Mouse (Mus musculus) inflammation-experienced regulatory T-cells, adult 6 months (primary cell): ENCODE measurements around the gene Caln1. TPM values are rescaled to one million over a fixed set of nuclear protein-coding genes. Genes with fewer than 3 reads are reported as not detected.

Experiments used
- ATAC-seq: one replicate; pipeline ENCODE4 v1.8.0; 2017
- polyA plus RNA-seq, 3 experiments: library from polyadenylated mRNA; unstranded; fragments of 100-300 nt; shearing (Covaris generic); gene quantifications; one replicate each; pipeline ENCODE4 v1.2.1; 2017

The Caln1 gene
- polyA plus RNA-seq, 3 experiments from 2014 or later: not detected

DNA sequence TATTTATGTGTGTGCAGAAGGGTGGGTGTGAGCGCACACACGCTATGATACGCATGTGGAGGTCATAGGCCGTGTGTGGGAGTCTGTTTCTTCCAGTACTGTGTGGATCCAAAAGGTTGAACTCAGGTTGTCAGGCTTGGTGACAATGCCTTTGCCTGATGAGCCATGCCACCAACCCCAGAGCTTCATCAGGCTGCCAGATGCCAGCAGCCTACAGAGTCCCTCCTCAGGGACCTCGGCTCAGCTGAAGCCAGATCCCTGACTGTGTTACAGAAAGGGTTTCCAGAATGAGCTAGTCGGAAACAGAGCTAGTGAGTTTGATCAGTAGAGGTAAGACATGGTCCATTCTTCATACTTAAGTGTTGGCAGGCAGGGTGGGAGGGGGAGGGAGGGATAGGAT, 25.9 kb downstream of the Caln1 start:
- ATAC-seq: no peak

- no peak for ATAC-seq
Observed at GRCm38 (mm10) chr5:130400136-130400917, 31.1 kb downstream of the Caln1 start.

GRCm38 (mm10) chr5:130405201-130405600, 35.9 kb downstream of the Caln1 start:
- ATAC-seq: no peak

- no peak for ATAC-seq
Observed at GRCm38 (mm10) chr5:130409706-130410105, 40.5 kb downstream of the Caln1 start.

- ATAC-seq: no peak
Observed at GRCm38 (mm10) chr5:130411516-130411915, 42.3 kb downstream of the Caln1 start.

DNA sequence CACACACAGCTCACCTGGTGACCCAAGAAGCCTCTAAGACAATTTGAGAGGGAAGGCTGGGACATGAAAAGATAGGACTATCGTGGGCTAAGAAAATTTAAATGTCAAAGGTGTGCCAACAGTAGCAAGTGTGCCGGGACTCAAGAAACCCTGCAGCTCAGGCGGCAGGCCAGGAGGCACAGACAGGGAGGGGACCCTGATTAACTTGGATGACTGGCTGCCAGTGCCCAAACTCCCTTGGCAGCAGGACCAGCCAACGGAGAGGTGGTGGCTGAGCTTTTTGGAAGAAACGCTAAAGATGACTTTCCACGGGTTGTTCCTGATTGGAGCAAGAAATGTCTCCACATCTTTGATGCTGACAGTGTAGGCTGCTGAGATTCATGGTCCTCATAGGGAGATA, 78.2 kb downstream of the Caln1 start:
- ATAC-seq: no peak

DNA sequence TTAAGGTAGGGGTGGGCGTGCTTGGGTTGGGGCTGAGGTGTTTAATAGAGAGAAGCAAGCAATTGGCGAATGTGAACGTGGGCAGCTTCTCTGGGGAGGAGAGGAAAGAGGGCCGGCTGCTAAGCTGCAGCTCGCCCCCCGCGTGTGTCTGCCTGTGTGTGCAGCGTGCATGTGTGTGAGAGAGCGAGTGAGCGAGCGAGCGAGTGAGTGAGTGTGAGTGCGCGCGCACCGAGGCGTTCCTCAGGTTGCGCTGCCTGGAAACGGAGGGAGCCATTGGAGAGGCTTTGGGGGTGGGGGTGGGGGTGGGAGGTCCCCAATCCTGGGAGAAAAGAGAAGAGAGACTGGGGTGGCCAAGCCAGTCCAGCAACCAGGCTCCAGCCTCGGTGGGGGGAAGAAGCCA, 79.2 kb downstream of the Caln1 start:
- ATAC-seq: no peak

DNA sequence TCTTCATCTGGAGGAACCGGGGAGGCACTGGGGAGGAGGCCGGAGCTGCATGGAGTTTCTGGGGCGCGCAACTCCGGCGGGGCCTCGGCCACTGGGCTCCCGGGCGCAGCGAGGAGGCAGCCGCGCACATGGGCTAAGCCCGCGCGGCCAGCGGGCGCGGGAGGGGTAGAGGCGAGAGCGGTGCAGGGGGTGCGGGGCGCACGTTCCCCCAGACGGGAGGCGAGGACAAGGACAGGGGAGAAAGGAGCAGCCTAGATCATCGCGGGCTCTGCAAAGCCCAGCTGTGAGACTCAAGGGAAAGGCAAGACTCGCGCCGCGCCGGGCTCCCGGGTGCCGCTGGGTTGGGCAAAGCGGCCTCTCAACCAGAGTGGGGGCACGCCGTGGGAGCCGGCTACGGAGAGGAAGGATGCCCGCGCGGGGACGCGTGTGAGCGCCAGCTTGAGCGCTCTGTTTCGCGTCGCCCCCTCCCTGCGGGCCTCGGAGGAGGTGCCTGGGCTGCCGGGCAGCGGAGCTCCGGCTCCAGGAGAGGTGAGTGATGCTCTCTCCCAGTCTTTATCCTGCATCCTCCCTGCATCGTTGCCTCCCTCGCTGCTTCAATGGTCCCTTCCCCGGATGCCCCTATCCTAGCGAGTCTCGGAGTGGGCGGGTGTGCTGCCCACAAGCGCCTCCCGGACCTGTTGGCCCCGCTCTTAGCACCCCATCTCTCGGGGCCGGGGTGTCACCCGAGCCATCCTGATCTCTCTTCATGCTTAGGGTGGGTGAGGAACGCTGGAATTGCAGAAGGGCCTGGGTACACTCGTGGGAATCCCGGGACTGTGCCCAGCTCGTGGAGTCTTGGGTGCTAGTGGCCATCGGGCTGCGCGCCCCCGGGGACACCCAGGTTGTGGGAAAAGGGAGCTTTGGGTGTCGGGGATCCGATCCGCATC, 79.9 kb downstream of the Caln1 start:
- ATAC-seq: no peak

- ATAC-seq: no peak
Observed at GRCm38 (mm10) chr5:130450031-130450541, 80.8 kb downstream of the Caln1 start.

DNA sequence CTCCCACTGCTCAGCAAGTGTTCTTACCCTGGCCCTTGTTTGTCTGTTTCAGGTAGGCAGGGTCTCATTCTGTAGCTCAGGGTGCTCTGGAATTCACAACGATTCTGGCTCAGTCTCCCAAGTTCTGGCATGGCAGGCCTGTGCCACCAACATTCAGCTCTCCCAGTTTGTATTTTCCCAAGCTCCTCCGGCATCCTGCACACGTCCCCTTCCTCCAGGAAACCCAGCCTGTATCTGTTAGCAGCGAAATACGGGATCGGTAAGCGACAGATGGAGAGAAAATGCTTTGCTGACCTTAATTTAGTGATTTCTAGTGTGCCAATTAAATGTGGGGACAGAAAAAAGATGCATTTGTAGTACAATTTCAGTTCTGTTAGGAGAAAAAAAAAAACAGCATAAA, 88.8 kb downstream of the Caln1 start:
- no peak for ATAC-seq

DNA sequence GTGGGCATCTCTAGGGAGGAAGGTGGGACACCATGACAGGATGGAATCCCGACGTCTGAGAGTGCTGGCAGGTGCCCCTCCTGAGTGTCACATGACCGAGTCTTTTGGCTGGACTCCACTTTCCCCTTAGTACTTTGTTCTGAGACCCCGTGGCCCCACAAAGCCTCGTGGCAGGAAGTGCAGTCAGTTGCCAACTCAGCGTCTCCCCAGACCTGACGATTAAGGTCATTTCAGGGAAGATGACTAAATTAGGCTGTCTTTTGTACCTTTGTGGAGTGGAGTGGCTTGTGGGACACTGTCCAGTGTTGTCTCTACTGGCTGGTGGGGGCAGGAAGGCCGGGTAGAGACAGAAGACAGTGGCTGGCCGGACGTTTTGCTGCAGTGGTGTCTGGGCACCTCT, 103.0 kb downstream of the Caln1 start:
- ATAC-seq: no peak

DNA sequence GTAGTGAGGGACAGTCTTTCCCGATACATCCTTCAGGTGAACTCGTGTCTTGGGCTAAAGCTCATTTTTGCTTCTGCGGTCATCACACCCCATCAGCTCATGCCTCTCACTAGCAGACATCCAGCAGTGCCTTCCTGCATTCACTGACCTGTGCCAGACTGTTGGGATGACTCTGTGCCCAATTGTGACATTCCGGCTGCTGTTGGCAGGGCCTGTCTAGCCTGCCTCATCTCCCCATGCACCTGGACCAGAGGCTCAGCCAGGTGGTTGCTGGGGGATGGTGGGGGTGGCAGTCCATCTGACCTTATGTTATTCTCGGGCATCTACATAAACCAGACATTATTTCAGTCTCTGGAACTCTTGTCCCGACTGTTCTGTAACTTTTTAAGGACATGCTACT, 105.6 kb downstream of the Caln1 start:
- no peak for ATAC-seq

- no peak for ATAC-seq
Observed at GRCm38 (mm10) chr5:130476741-130477140, 107.5 kb downstream of the Caln1 start.

GRCm38 (mm10) chr5:130480290-130480689, 111.0 kb downstream of the Caln1 start:
- ATAC-seq: no peak

DNA sequence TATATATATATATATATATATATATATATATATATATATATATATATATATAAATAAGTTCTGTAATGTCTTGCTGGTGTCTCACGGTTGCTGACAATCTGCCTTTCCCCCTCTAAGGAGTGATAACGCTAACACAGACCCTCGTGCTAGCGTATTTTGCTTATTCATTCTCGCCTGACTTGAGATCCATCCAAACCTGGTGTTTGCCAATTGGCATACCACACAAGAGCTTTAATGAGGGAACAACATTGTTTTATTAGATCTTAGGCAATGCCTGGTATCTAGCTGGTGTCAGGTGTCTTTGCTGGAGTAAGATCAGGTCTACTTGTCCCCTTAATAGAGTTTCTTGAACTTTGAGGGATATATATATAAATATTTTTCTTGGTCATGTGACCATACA, 122.2 kb downstream of the Caln1 start:
- ATAC-seq: no peak

GRCm38 (mm10) chr5:130492305-130492704, 123.0 kb downstream of the Caln1 start:
- no peak for ATAC-seq

DNA sequence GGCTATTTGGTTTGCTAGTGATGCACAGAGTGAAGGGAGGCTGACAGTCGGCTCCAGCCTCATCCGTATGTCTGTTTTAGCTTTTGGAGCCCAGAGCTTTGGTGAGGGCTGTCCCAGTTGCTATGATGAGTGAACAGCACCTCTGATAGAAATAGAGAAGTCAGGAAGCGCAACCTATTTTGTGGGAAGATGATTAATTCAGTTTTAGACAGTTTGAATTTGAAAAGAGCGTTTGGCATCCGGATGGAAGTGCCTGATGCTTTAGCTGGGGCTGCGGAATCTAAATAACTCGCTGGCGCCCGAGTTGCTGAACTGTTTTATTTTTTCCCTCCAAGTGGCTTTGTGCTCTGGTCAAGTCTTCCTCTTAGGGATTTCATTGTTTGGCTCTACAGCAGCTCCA, 133.3 kb downstream of the Caln1 start:
- no peak for ATAC-seq

DNA sequence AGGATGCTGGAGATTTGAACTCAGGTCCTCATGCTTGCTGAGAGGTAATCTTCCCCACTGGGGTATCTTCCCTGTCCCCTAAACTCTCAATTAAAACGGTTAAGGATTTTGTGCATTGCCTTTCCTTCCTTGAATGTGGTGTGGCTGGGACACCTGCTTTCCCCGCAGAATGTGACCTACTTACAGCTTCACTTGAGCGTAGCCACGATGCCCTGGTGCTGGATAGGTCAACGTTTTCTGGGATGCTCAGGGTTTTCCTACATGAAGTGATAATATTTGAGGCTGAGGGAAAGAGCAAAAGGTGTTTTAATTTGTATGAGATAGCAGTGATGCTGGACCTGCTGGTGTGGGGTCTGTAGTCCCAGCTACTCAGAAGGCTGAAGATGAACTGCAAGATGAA, 135.6 kb downstream of the Caln1 start:
- ATAC-seq: no peak

DNA sequence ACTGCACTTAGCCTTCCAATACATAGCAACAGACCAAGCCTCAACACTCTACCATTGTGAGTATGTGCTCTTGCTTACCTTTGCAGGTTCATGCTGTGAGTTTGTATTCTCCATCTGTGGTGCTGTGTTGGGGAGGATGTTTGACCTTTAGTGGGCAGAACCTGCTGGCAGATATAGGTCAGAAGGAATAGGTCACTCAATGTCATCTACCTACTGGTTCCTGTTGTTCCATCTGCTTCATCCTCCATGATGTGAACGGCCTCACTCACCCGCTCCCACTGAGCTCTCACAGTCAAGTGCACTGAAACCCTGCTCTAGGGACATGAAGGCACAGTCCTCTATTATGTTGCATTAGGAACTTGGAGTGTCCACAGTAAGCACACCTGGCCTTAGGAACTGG, 141.3 kb downstream of the Caln1 start:
- ATAC-seq: no peak

DNA sequence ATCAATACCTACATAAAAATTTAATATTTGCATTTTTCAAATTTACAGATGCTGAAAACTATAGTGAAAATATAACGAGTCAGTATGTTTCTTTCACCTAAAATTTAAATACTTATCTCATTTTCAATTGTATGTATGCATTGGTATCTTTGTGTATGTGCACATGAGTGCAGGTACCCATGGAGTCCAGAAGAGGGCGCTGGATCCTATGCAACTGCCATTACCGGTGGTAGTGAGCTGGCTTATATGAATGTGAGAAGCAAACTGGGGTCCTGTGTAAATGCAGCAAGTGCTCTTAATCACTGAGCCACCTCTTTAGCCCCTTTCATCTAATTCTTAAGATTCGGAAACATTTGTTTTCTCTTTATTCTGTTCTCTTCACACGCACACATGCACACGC, 146.1 kb downstream of the Caln1 start:
- ATAC-seq: no peak

DNA sequence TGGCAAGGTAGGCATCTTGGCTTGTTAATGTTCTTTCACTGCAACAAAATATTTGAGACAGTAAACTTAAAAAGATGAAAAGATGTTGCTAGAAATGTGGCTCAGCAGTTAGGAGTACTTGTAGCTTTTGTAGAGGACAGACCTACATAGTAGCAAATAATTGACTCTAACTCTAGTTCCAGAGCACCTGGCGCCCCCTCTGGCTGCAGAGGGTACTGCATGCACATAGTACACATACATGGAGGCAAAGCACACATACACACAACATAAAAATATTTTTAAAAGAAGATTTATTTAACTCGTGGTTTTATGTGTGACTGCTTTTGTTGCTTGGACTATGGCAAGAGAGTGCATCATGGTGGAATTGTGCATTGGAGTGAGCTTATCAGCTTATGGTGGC, 151.3 kb downstream of the Caln1 start:
- ATAC-seq: no peak

DNA sequence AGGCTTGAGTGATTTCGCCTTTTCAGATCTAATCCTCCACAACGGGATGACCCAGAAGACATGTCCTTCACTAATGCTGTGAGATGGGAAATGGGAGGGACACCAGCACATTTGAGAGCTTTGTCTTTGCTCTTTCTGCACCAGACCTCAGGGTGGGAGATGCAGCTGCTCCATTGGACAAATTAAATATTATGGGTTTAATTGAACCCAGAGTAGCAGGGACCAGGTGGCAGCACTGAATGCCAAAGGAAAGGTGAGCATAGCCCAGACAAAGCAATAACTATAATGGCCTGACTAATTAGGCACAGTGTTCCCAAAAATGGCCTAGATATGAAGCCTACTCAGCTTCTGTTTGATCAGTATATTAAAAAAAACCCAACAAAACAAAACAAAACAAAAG, 158.2 kb downstream of the Caln1 start:
- ATAC-seq: no peak

- no peak for ATAC-seq
Observed at GRCm38 (mm10) chr5:130547496-130547895, 178.2 kb downstream of the Caln1 start.

DNA sequence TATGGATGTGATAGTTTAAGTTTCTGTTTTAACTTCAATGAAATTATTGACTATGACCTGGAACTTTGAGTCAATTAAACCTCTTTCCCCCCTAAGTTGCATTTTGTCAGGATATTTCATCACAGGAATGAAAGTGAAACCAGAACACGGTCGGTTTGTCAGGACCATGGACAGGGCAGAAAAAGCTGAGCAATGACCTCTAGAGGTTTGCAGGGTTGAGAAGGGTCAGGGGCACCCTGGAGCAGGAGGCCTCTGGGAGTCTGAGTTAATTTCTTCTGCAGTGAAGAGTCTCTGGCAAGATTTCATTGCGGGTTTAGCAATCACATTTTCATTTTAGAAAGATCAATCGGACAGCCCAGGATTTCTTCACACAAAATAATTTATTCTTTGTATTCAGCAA, 184.7 kb downstream of the Caln1 start:
- ATAC-seq: no peak
